Mouse (Mus musculus): ENCODE measurements around the gene Nop2. TPM values are rescaled to one million over a fixed set of nuclear protein-coding genes. Genes with fewer than 3 reads are reported as not detected.

The Nop2 gene
- polyA plus RNA-seq, 1 experiment from 2014 or later, result 45.0 TPM

DNA sequence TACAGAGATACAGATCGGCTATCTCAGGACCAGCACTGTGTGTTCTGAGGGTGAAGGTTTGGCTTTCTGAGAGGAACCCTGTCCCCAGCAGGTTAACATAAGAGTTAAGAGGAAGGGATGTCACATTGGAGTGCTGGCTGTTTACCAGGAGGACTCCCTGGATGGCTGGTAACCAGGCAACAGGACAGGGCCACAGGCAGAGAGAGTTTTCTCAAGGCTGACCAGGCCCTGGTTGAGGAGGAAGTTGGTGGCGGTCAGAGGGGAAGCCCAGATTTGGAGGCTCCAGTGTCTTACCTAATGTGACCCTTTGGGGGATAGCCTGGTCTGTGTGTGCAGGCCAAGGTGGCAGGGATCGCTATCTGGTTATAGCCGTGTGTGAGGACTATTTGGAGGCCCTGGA lies 15.1 kb downstream of the Nop2 start:
- Histone ChIP-seq H3K4me3 (ENCODE audit: low read depth, low read length) (peak overlapping the region; percentile 81; the same call in 1 of the 2 replicates), H3K9me3 (ENCODE audit: control insufficient read depth, low read length) (no peaks in the 10 kb centered on the region), H3K9ac (replicated peaks; ENCODE audit: low read depth, low read length) (peak overlapping the region; percentile 92), H3K4me1 (ENCODE audit: control insufficient read depth, insufficient read depth, low read length) (peaks cover 27% of the 10 kb centered on the region), H3K4me2 (ENCODE audit: low read depth, low read length) (peak overlapping the region; percentile 98), H3K27me3 (ENCODE audit: control insufficient read depth, insufficient read depth, low read length) (no peaks in the 10 kb centered on the region), H3K36me3 (ENCODE audit: control insufficient read depth, insufficient read depth, low read length) (peaks cover 8% of the 10 kb centered on the region), H3K27ac (ENCODE audit: low read depth, low read length) (no peak overlapping the region)
- no peak for ATAC-seq (ENCODE audit: low read depth)
- 75% methylated on average over 4 of the region's 4 CpGs for WGBS

DNA sequence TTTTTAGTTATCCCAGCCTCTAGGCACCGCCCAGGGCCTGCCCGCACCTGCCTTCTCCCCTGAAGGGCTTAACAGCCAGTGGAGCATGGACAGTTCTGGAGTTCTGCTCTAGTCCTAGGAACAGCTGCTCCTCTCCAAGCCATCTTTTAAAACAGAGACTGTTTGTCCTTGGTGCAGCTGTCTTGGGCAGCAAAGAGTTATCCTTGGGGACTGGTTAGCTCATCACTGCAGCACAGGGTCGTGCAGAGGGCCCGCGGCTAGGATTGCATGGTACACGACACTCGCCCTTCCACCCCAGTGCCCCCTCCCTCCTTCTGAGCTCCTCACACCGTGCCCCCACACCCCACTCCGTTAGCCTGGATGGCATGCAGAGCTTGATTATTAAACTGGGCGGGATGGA lies 15.6 kb downstream of the Nop2 start:
- Histone ChIP-seq H3K4me2 (ENCODE audit: low read depth, low read length) (peak overlapping the region; percentile 98), H3K4me1 (ENCODE audit: control insufficient read depth, insufficient read depth, low read length) (peaks cover 27% of the 10 kb centered on the region), H3K27ac (ENCODE audit: low read depth, low read length) (no peak overlapping the region), H3K27me3 (ENCODE audit: control insufficient read depth, insufficient read depth, low read length) (no peaks in the 10 kb centered on the region), H3K9me3 (ENCODE audit: control insufficient read depth, low read length) (no peaks in the 10 kb centered on the region), H3K4me3 (ENCODE audit: low read depth, low read length) (0 out of 2 replicates have a peak overlapping the region, but pooled peaks have one; percentile 81), H3K36me3 (ENCODE audit: control insufficient read depth, insufficient read depth, low read length) (peaks cover 9% of the 10 kb centered on the region), H3K9ac (replicated peaks; ENCODE audit: low read depth, low read length) (peak overlapping the region; percentile 92; the same call in 1 of the 2 replicates)
- 33% methylated on average over 10 of the region's 10 CpGs for WGBS
- ATAC-seq (ENCODE audit: low read depth), result no peak

DNA sequence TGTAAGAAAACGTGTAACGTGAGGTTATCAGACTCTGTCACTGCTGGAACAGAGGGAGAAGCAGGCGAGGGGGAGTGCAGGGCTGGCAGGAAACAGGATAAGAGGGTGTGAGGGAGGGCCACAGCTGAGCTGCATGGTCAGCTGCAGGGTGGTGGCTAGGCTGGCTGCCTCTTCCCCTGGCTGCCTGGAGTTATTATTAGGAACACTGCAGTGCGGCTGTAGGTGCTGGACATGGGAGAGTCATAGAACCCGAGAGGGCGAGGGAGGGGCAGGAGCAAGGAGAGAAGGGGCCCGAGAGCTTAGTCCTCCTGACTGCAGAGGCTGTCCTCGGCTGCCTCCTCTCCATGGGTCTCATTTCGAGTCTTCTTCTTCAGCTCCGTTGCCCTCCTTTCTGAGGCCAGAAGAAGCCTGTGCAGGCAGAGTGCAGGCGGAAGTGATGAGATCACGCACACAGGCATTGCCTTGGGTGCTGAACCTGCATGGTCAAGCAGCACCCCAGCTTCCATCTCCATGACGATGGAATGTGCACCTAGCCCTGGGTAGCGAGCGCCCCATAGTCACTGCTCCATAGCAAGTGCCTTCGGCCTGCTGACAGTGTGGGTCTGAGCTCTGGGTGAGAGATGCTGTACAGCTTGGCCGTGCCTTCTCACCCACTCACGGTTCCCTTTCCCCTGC lies 16.7 kb downstream of the Nop2 start:
- Histone ChIP-seq H3K27ac (ENCODE audit: low read depth, low read length) (no peak overlapping the region), H3K4me1 (ENCODE audit: control insufficient read depth, insufficient read depth, low read length) (peaks cover 27% of the 10 kb centered on the region), H3K27me3 (ENCODE audit: control insufficient read depth, insufficient read depth, low read length) (no peaks in the 10 kb centered on the region), H3K9me3 (ENCODE audit: control insufficient read depth, low read length) (no peaks in the 10 kb centered on the region), H3K9ac (replicated peaks; ENCODE audit: low read depth, low read length) (0 out of 2 replicates have a peak overlapping the region, but pooled peaks have one; percentile 28), H3K4me3 (ENCODE audit: low read depth, low read length) (no peak overlapping the region), H3K4me2 (ENCODE audit: low read depth, low read length) (peak overlapping the region; percentile 2), H3K36me3 (ENCODE audit: control insufficient read depth, insufficient read depth, low read length) (peaks cover 19% of the 10 kb centered on the region)
- ATAC-seq (ENCODE audit: low read depth), result no peak
- WGBS, result 71% methylated on average over 17 of the region's 18 CpGs

DNA sequence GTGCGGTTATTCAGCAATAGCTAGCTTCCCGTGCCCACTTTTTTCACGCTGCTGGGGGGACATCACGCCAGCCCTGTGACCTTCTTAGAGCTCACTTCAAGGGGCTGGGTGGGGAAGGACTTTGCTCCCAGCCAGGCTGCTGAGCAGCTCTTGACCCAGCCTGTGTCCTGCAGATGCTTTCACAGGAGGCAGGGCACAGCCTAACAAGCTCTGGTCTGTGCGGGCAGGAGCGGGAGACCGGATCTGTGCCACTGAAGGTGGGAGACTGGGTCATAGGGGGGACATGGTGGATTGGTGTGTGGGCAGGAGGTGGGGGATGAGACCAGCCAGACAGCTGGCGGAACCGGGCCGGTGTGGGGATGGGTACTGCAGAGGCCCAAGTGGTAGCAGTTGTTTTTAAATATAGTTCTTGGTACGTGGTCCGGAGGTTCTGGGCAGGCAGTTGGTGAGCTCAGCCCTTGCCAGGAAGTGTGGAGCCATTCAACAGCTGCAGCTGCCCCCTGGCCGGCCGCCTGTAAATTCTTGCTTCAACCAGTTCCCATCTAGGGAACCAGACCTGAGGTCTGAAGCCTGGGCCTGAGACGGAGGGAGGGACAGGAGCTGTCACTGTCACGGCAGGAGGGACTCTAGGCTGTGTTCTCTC lies 17.3 kb downstream of the Nop2 start:
- H3K4me3 ChIP-seq (ENCODE audit: low read depth, low read length), result no peak overlapping the region
- peak overlapping the region; percentile 39; the same call in 1 of the 2 replicates for H3K27ac ChIP-seq (ENCODE audit: low read depth, low read length)
- H3K4me1 ChIP-seq (ENCODE audit: control insufficient read depth, insufficient read depth, low read length), result peaks cover 27% of the 10 kb centered on the region
- 74% methylated on average over 16 of the region's 16 CpGs for WGBS
- H3K4me2 ChIP-seq (ENCODE audit: low read depth, low read length), result no peak overlapping the region
- ATAC-seq (ENCODE audit: low read depth), result no peak
- H3K36me3 ChIP-seq (ENCODE audit: control insufficient read depth, insufficient read depth, low read length), result peaks cover 20% of the 10 kb centered on the region
- no peaks in the 10 kb centered on the region for H3K9me3 ChIP-seq (ENCODE audit: control insufficient read depth, low read length)
- H3K27me3 ChIP-seq (ENCODE audit: control insufficient read depth, insufficient read depth, low read length), result no peaks in the 10 kb centered on the region
- 0 out of 2 replicates have a peak overlapping the region, but pooled peaks have one; percentile 28 for H3K9ac ChIP-seq (replicated peaks; ENCODE audit: low read depth, low read length)

DNA sequence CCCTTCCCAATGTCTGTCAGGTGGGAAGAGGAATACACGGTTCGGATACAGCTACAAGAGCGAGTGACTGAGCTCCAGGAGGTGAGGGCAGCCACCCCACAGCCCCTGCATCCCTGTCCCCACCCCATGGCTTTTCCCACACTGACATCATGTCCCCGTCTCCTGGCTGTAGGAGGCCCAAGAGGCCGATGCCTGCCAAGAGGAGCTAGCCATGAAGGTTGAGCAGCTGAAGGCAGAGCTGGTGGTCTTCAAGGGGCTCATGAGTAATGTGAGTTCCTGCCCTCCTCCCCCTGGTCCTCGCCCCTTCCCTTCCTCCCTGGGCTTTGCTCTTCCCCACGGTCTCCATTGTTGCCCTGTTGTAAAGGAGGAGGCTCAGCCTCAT lies 17.9 kb downstream of the Nop2 start:
- no peak overlapping the region for H3K27ac ChIP-seq (ENCODE audit: low read depth, low read length)
- H3K36me3 ChIP-seq (ENCODE audit: control insufficient read depth, insufficient read depth, low read length), result peaks cover 16% of the 10 kb centered on the region
- no peak overlapping the region for H3K4me2 ChIP-seq (ENCODE audit: low read depth, low read length)
- no peak for ATAC-seq (ENCODE audit: low read depth)
- WGBS, result 71% methylated on average over 7 of the region's 7 CpGs
- peaks cover 27% of the 10 kb centered on the region for H3K4me1 ChIP-seq (ENCODE audit: control insufficient read depth, insufficient read depth, low read length)
- no peaks in the 10 kb centered on the region for H3K27me3 ChIP-seq (ENCODE audit: control insufficient read depth, insufficient read depth, low read length)
- H3K9ac ChIP-seq (replicated peaks; ENCODE audit: low read depth, low read length), result no peak overlapping the region
- H3K9me3 ChIP-seq (ENCODE audit: control insufficient read depth, low read length), result no peaks in the 10 kb centered on the region
- H3K4me3 ChIP-seq (ENCODE audit: low read depth, low read length), result no peak overlapping the region

DNA sequence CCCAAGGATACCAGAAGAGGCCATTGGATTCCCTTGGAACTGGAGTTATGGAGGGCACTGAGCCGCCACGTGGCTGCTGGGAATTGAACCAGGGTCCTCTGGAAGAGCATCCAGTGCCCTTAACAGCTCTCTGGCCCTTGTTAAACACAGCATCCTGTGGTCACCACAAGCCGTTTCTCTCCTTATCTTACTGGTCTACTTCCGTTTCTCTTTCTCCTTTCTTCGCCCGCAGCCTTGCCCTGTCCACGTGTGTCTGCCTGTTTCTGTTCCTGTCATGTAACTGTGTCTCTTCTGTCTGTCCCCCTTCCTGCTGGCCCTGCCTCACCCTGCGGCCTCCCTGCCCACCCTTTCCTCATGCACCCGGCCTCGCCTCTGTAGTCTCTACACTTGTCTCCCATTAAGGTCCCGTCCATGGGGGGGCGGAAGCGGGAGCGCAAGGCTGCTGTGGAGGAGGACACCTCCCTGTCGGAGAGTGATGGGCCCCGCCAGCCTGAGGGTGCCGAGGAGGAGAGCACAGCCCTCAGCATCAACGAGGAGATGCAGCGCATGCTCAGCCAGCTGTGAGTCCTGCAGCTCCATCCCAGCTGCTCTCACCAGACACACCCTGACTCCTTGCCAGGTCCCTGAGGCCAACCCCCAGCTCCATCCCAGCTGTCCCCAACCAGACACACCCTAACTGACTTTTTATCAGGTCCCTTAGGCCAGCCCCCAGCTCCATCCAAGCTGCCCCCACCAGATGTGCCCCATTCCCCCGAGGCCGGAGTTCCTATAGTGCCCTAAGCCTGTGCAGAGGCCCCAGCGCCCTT lies 20.7 kb downstream of the Nop2 start:
- no peak for ATAC-seq (ENCODE audit: low read depth)
- H3K27me3 ChIP-seq (ENCODE audit: control insufficient read depth, insufficient read depth, low read length), result no peaks in the 10 kb centered on the region
- no peak overlapping the region for H3K27ac ChIP-seq (ENCODE audit: low read depth, low read length)
- H3K9me3 ChIP-seq (ENCODE audit: control insufficient read depth, low read length), result no peaks in the 10 kb centered on the region
- H3K4me1 ChIP-seq (ENCODE audit: control insufficient read depth, insufficient read depth, low read length), result peaks cover 12% of the 10 kb centered on the region
- H3K4me3 ChIP-seq (ENCODE audit: low read depth, low read length), result no peak overlapping the region
- peaks cover 24% of the 10 kb centered on the region for H3K36me3 ChIP-seq (ENCODE audit: control insufficient read depth, insufficient read depth, low read length)
- no peak overlapping the region for H3K9ac ChIP-seq (replicated peaks; ENCODE audit: low read depth, low read length)
- 78% methylated on average over 22 of the region's 22 CpGs for WGBS
- H3K4me2 ChIP-seq (ENCODE audit: low read depth, low read length), result no peak overlapping the region

DNA sequence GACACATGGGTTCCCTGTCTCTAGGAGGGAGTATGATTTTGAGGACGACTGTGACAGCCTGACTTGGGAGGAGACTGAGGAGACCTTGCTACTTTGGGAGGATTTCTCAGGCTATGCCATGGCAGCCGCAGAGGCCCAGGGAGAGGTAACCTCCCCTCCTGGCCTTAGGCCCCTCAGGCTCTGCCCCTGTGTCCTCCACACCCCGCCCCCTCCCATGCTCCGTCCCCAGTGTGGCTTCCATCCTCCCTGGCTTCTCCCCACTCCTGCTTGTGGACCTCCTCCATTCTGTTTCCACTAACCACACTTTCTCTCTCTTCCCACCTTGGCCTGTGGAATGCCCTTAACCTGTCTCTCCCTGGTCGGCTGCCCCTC lies 21.3 kb downstream of the Nop2 start:
- peaks cover 9% of the 10 kb centered on the region for H3K4me1 ChIP-seq (ENCODE audit: control insufficient read depth, insufficient read depth, low read length)
- no peak overlapping the region for H3K4me2 ChIP-seq (ENCODE audit: low read depth, low read length)
- 87% methylated on average over 5 of the region's 5 CpGs for WGBS
- no peaks in the 10 kb centered on the region for H3K27me3 ChIP-seq (ENCODE audit: control insufficient read depth, insufficient read depth, low read length)
- no peak overlapping the region for H3K9ac ChIP-seq (replicated peaks; ENCODE audit: low read depth, low read length)
- H3K36me3 ChIP-seq (ENCODE audit: control insufficient read depth, insufficient read depth, low read length), result peaks cover 24% of the 10 kb centered on the region
- no peak overlapping the region for H3K27ac ChIP-seq (ENCODE audit: low read depth, low read length)
- H3K4me3 ChIP-seq (ENCODE audit: low read depth, low read length), result no peak overlapping the region
- H3K9me3 ChIP-seq (ENCODE audit: control insufficient read depth, low read length), result no peaks in the 10 kb centered on the region
- ATAC-seq (ENCODE audit: low read depth), result no peak

DNA sequence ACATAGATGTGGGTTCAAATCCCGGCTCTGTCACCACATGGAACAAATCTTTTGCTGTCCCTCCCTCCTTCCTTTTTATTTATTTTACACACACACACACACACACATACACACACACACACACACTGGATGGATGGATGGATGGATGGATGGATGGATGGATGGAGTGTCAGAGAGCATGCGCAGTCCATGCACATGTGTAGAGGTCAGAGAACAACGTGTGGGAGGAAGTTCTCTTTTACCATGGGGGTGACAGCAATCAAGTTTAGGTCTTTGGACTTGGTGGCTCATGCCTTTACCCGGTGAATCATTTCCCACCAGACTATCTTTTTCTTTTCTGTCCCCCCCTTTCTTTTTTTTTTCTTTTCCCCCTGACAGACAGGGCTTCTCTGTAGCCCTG lies 22.0 kb downstream of the Nop2 start:
- Histone ChIP-seq H3K27ac (ENCODE audit: low read depth, low read length) (no peak overlapping the region), H3K9me3 (ENCODE audit: control insufficient read depth, low read length) (no peaks in the 10 kb centered on the region), H3K4me2 (ENCODE audit: low read depth, low read length) (no peak overlapping the region), H3K9ac (replicated peaks; ENCODE audit: low read depth, low read length) (no peak overlapping the region), H3K27me3 (ENCODE audit: control insufficient read depth, insufficient read depth, low read length) (no peaks in the 10 kb centered on the region), H3K4me1 (ENCODE audit: control insufficient read depth, insufficient read depth, low read length) (0 out of 2 replicates have a peak, but pooled peaks cover 5% of the 10 kb centered on the region), H3K4me3 (ENCODE audit: low read depth, low read length) (no peak overlapping the region), H3K36me3 (ENCODE audit: control insufficient read depth, insufficient read depth, low read length) (peaks cover 26% of the 10 kb centered on the region)
- 96% methylated on average over 4 of the region's 4 CpGs for WGBS
- no peak for ATAC-seq (ENCODE audit: low read depth)

DNA sequence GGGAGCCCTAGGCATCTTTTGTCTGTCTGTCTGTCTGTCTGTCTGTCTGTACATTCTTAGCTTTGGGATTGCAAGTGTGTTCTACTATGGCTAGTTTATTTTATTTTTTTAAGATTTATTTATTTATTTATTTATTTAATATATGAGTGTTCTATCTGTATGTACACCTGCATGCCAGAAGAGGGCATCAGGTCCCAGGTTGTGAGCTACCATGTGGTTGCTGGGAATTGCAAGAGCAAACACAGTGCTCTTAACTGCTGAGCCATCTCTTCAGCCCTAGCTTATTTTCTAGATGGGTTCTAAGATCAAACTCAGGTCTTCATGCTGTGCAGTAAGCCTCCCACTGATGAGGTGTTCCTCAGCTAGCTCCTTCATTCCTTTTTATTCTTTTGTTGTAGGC lies 22.8 kb downstream of the Nop2 start:
- no peak for ATAC-seq (ENCODE audit: low read depth)
- Histone ChIP-seq H3K36me3 (ENCODE audit: control insufficient read depth, insufficient read depth, low read length) (peaks cover 34% of the 10 kb centered on the region), H3K4me3 (ENCODE audit: low read depth, low read length) (no peak overlapping the region), H3K27ac (ENCODE audit: low read depth, low read length) (no peak overlapping the region), H3K4me1 (ENCODE audit: control insufficient read depth, insufficient read depth, low read length) (no peaks in the 10 kb centered on the region), H3K4me2 (ENCODE audit: low read depth, low read length) (no peak overlapping the region), H3K27me3 (ENCODE audit: control insufficient read depth, insufficient read depth, low read length) (no peaks in the 10 kb centered on the region), H3K9ac (replicated peaks; ENCODE audit: low read depth, low read length) (no peak overlapping the region), H3K9me3 (ENCODE audit: control insufficient read depth, low read length) (no peaks in the 10 kb centered on the region)

Data from neural tube, embryonic 14.5 days (tissue).